Mouse (Mus musculus): ENCODE measurements around the gene Hcls1.

Hcls1 gene

GRCm38 (mm10) chr16:36930231-36931136 lies 4.3 kb upstream of the Hcls1 start:
- DNase-seq (ENCODE audit: low read depth, low spot score): no peak

GRCm38 (mm10) chr16:36931381-36931780 lies 3.4 kb upstream of the Hcls1 start:
- no peak for DNase-seq (ENCODE audit: low read depth, low spot score)

GRCm38 (mm10) chr16:36931976-36932375 lies 2.8 kb upstream of the Hcls1 start:
- no peak for DNase-seq (ENCODE audit: low read depth, low spot score)

GRCm38 (mm10) chr16:36932546-36932945 lies 2.2 kb upstream of the Hcls1 start:
- no peak for DNase-seq (ENCODE audit: low read depth, low spot score)

- DNase-seq (ENCODE audit: low read depth, low spot score): no peak
Observed at GRCm38 (mm10) chr16:36934131-36934840, 497 bp upstream of the Hcls1 start.

- no peak for DNase-seq (ENCODE audit: low read depth, low spot score)
Observed at GRCm38 (mm10) chr16:36935814-36936213, 1.0 kb downstream of the Hcls1 start.

GRCm38 (mm10) chr16:36941137-36941727 lies 6.4 kb downstream of the Hcls1 start:
- no peak for DNase-seq (ENCODE audit: low read depth, low spot score)

- DNase-seq (ENCODE audit: low read depth, low spot score): no peak
Observed at GRCm38 (mm10) chr16:36941895-36942294, 7.1 kb downstream of the Hcls1 start.

- DNase-seq (ENCODE audit: low read depth, low spot score): no peak
Observed at GRCm38 (mm10) chr16:36943591-36943990, 8.8 kb downstream of the Hcls1 start.

- DNase-seq (ENCODE audit: low read depth, low spot score): no peak
Observed at GRCm38 (mm10) chr16:36944895-36945424, 10.2 kb downstream of the Hcls1 start.

GRCm38 (mm10) chr16:36946459-36947159 lies 11.8 kb downstream of the Hcls1 start:
- DNase-seq (ENCODE audit: low read depth, low spot score): no peak

- no peak for DNase-seq (ENCODE audit: low read depth, low spot score)
Observed at GRCm38 (mm10) chr16:36947646-36948197, 12.9 kb downstream of the Hcls1 start.

GRCm38 (mm10) chr16:36949614-36950336 lies 15.0 kb downstream of the Hcls1 start:
- DNase-seq (ENCODE audit: low read depth, low spot score): no peak

- DNase-seq (ENCODE audit: low read depth, low spot score): no peak
Observed at GRCm38 (mm10) chr16:36951029-36951428, 16.2 kb downstream of the Hcls1 start.

GRCm38 (mm10) chr16:36955106-36955505 lies 20.3 kb downstream of the Hcls1 start:
- no peak for DNase-seq (ENCODE audit: low read depth, low spot score)

GRCm38 (mm10) chr16:36963415-36963814 lies 28.6 kb downstream of the Hcls1 start:
- no peak for DNase-seq (ENCODE audit: low read depth, low spot score)

GRCm38 (mm10) chr16:36979127-36979526 lies 44.3 kb downstream of the Hcls1 start:
- no peak for DNase-seq (ENCODE audit: low read depth, low spot score)

GRCm38 (mm10) chr16:36983796-36984195 lies 49.0 kb downstream of the Hcls1 start:
- no peak for DNase-seq (ENCODE audit: low read depth, low spot score)

GRCm38 (mm10) chr16:36985636-36986042 lies 50.9 kb downstream of the Hcls1 start:
- DNase-seq (ENCODE audit: low read depth, low spot score): no peak

GRCm38 (mm10) chr16:36987399-36987798 lies 52.6 kb downstream of the Hcls1 start:
- no peak for DNase-seq (ENCODE audit: low read depth, low spot score)

All from c-Kit-negative CD71-positive TER-119-positive erythroid progenitor cells, embryonic 14.5 days (primary cell).